Mouse (Mus musculus): ENCODE data around the gene Ugt2b38.
"Not testable (repeated sequence)": the region's sequence is repeated elsewhere in the genome, so short reads cannot be mapped to it uniquely, and the experiment has no call there.

DNA sequence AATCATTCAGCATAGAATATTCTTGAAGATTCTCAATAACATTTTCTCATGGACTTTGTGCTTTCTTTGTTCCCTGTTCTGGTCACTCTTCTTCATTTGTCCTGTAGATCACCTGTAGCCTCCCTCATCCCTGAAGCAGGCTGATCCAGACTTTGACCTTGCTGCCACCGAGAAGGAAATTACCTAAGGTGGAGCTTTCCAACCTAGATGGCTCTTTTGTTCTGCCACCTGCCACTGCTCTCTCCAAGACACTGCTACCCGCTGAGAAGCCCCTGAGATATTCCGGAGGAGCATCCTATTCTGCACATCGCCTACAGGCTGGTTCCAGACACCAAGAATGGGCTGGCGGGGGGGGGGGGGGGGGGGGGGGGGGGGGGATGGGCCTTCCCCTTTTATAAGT is 28.5 kb upstream of the Ugt2b38 start:
- TF ChIP-seq POLR2A (IDR thresholded peaks at IDR 0.05; ENCODE audit: borderline replicate concordance, low read depth, low read length); CTCF (IDR thresholded peaks at IDR 0.05; ENCODE audit: low read depth, low read length): not testable (repeated sequence)
